Mouse (Mus musculus): Measurements from ENCODE around the gene Csde1. TPM values are rescaled to one million over a fixed set of nuclear protein-coding genes. Genes with fewer than 3 reads are reported as not detected.

Csde1 gene
- 26.7 and 28.0 TPM in 2 replicates for polyA plus RNA-seq (2012; rRNA removed)

DNA sequence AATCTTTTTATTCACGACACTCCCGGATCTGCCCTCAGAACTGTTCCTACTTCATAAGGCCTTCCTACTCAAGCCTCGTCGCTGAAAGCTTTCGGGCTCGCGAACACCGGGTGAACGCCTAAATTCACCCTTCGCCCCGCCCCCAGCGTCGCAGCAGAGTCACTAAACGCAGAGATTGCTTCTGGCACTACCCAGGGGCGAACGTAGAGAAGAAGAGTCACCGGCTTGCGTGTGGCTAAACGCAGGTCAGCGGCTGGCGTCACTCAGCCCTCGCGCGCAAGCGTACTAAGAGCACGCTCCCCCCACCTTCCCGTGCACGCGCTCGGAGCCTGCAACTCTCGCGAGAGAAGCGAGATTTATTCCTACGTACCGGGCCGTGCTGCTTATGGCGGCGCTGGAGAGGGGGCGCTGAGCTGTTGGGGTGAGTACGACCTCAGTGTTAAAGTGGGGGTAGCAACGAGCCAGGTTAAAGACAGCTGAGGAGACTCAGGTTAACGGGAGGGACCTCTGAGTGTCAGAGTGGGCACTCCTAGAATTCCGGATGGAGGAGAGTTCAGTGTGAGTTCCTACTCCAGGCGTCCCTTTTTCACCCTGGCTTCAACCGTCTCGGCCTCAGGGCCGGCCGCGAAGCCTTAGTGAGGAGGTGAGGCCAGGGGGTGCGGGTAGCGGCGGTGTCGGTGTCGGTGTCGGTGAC lies at the start of gene Csde1:
Gene Csde1 (plus strand): TSS at position 178 of the 694 bp plus-strand sequence.
- peak; percentile 92 for DNase-seq (ENCODE audit: low read depth, low spot score)
- under 1% methylated on average over 55 of the region's 55 CpGs for WGBS

DNA sequence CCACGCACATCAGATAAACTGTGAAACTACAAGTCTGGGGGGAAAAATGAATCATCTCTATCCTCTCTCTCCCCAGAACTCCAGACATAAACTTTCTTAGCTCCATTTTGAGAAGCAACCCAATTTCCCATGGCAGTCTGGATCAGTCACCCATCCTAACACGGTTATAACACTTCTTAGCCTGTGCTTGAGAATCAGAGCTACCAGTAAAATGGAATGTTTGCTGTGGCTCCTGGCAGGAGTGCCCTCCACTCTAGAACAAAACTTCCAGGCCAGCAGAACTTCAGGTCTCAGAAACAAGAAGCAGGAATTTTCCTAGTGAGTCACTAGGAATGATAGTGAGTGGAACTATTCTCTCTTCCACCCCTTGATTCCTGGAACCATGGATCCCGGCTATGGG lies 49.7 kb upstream of the Csde1 start:
- 62% methylated on average over 3 of the region's 3 CpGs for WGBS
- no peak for DNase-seq (ENCODE audit: low read depth, low spot score)

DNA sequence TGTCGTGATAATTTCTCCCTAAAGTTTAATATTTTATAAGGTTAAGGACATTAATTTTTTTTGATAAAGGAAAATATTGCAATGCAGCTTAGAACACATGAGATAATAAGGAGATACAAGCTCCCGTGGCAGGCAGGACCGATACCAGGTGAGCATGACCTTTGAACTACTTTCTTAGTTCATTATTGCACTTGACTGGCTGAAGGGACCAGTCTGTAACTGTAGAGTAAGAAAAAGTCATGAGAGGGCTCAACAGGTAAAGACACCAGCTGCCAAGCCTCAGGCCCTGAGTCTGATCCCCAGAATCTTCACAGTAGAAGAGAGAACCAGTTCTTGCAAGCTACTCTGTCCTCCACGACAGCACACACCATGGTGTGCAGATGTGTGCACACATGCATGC lies 43.3 kb upstream of the Csde1 start:
- WGBS = 40% methylated on average over 4 of the region's 4 CpGs
- DNase-seq (ENCODE audit: low read depth, low spot score) = no peak

DNA sequence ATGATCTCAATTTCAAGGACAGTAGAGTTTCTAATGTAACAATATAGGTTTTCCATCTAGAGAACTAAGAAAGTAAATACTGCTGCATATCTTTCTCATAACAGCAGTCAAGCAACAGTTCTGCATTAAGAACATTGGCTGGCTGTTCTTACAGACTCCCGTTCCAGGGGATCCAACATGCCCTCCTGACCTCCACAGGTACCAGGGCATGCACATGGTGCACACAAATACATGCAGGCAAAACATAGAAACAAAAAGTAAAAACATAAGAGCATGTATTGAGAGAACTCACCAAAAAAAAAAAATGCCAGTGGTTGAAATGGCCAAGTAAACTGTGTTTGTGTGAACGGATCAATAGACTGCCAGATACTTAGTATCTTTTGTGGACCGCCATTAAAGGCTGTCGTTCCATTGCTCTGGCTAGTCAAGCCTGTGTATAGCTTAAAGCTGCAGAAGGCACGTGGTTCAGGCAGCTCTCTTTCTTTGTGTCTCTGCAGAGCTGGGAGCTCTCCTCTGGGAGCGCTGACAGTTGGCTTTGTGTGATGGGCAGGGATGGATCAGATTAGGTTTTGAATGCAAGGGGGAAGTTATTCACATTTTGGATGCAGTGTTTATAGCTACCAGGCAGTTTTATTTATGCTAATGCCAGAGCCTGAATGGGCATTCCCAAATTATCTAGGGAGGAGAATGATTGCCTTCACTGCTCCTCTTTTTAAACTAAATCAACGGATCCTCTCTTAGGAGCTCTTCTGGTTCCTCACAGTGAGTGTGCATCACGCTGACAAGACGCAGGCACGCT lies 40.5 kb upstream of the Csde1 start:
- WGBS = 61% methylated on average over 10 of the region's 10 CpGs
- no peak for DNase-seq (ENCODE audit: low read depth, low spot score)

DNA sequence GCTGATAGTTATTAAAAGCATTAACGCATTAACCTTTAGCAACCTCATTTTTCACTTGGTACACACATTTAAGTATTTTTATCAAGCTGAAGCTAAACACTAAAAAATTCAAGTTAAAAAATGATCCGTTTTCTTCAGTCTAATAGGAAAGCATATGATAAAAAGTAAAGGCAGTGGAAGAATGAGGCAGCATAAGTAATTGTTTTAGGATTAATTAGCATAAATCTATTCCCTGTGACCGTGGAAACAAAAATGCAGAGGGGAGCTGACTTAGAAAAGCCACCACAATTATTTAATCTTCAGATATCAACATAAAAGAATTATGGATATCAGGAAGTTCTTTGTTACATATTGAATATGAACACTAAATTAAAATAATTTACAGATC lies 39.9 kb upstream of the Csde1 start:
- DNase-seq (ENCODE audit: low read depth, low spot score) = no peak
- 69% methylated on average over 3 of the region's 3 CpGs for WGBS

GRCm38 (mm10) chr3:102991041-102991440 lies 29.2 kb upstream of the Csde1 start:
- 85% methylated on average over 8 of the region's 8 CpGs for WGBS

DNA sequence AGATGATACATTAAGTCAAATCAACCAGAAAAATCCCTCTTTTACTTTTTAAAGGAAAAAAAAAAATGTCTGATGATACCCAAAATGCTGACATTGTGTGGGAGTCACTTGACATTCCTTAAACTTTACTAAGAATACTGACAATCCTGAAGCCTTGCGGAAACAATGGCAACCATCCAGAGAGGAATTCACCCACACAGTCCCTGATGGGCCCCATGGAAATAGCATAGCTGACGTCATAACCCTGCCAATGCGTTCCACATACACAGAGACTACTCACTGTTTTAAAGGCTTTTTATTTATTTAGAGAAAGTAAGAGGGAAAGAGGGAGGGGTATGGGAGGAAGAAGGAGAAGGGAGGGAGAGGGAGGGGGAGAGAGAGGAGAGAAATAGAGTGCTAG lies 27.3 kb upstream of the Csde1 start:
- 10% methylated on average over 3 of the region's 3 CpGs for WGBS
- no peak for DNase-seq (ENCODE audit: low read depth, low spot score)

More at GRCm38 (mm10) chr3:102991041-102991440, 29.2 kb upstream of the Csde1 start:
- DNase-seq (ENCODE audit: low read depth, low spot score) = no peak

GRCm38 (mm10) chr3:102995233-102995604 lies 25.0 kb upstream of the Csde1 start:
- no peak for DNase-seq (ENCODE audit: low read depth, low spot score)
- WGBS = 32% methylated on average over 7 of the region's 7 CpGs

GRCm38 (mm10) chr3:102995605-102996321 lies 24.5 kb upstream of the Csde1 start, which contains the start of gene Sike1:
Sike1 (plus strand) TSS chr3:102995708.
- DNase-seq (ENCODE audit: low read depth, low spot score) = peak; percentile 92
- under 1% methylated on average over 60 of the region's 60 CpGs for WGBS

DNA sequence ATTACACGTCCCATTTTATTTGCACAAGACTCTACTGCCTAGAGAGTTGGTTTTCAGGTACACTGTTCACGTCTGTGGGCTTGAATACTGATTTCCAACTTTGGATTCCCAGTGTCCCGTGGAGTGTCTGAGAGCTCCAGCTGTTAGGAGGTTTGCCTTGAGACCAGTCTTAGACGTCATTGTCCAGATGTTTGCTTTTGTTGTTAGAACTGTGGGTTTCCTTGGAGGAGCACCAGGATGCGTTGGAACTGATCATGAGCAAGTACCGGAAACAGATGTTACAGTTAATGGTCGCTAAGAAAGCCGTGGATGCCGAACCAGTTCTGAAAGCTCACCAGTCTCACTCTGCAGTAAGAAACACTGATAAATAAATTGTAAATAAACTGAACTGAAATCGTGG lies 23.2 kb upstream of the Csde1 start:
- WGBS = 18% methylated on average over 10 of the region's 10 CpGs
- DNase-seq (ENCODE audit: low read depth, low spot score) = no peak

DNA sequence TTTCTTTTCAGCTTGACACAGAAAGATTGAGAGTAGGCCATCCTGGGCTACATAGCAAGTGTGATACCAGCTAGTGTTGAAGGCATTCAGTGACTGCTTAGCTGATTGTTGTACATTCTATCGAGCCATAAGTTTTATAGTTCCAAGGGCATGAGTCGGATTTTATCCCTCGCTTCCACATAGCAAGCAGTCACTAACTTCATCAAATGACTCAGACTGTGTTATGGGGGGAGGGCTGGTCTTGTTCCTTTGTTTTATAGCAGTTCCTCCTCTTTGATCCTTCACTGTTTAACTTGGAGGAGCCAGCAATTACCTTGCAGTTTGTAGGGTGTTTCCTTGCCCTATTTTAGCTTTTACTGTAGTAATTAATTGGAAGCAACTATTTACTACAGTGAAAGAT lies 22.6 kb upstream of the Csde1 start:
- WGBS = 19% methylated on average over 3 of the region's 3 CpGs
- DNase-seq (ENCODE audit: low read depth, low spot score) = peak; percentile 70

- 94% methylated on average over 7 of the region's 7 CpGs for WGBS
- no peak for DNase-seq (ENCODE audit: low read depth, low spot score)
Measured at GRCm38 (mm10) chr3:103001595-103001994, 18.6 kb upstream of the Csde1 start.

- DNase-seq (ENCODE audit: low read depth, low spot score) = no peak
- WGBS = 83% methylated on average over 2 of the region's 2 CpGs
Measured at GRCm38 (mm10) chr3:103017350-103017749, 2.9 kb upstream of the Csde1 start.

GRCm38 (mm10) chr3:103019462-103019861 lies 764 bp upstream of the Csde1 start:
- 40% methylated on average over 2 of the region's 2 CpGs for WGBS
- DNase-seq (ENCODE audit: low read depth, low spot score) = no peak

DNA sequence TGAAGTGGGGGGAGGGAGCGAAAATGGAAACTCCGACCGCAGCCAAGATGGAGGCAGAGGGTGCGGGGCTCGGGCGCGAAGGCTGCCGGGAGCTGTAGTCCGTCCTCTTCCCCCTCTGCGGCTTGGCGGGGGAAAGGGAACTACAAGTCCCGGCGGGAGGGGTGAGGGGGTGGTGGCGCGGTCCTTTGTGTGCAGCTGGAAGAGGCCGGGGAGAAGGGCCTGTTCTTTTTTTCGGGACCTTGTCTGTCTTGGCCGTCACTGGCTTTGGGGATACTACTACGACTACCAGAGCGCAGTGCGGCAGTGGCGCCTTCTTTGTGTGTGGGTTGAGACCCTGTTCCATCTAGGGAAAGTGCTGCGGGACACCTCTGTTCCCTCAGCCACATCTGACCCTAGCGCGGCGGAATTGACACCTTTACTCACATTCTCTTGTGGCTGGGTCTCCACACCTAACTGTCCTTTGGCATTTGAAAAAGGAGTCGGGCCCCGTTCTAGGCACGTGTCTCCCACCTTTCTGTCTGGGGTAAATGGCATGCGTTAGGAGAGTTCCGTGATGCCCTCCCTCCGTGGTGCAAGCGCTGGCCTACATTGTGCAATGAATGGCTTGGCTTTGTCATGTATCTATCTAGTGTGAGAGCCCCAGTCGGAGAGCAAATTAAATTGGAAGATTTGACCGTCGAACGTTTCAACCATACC lies 865 bp downstream of the Csde1 start:
- no peak for DNase-seq (ENCODE audit: low read depth, low spot score)
- under 1% methylated on average over 37 of the region's 37 CpGs for WGBS

- WGBS = 63% methylated on average over 1 of the region's 1 CpGs
- DNase-seq (ENCODE audit: low read depth, low spot score) = no peak
Measured at GRCm38 (mm10) chr3:103026174-103026573, 5.9 kb downstream of the Csde1 start.

DNA sequence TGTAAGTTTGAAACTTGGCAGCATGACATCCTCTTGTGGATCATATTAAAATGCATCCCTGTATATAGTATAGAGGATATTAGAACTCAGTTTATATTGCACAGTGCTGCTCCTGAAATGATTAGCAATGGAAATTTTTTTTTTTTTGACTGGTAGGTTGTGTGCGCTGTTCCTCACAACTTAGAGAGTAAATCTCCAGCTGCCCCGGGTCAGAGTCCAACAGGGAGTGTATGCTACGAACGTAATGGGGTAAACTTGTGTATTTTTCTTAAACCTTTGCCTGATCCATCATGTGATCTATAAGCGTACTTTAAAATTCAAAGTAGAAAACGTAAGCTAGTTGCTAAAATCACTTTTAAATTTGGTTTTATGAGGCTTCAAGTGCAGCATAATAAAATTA lies 20.1 kb downstream of the Csde1 start:
- 43% methylated on average over 6 of the region's 6 CpGs for WGBS
- DNase-seq (ENCODE audit: low read depth, low spot score) = no peak

DNA sequence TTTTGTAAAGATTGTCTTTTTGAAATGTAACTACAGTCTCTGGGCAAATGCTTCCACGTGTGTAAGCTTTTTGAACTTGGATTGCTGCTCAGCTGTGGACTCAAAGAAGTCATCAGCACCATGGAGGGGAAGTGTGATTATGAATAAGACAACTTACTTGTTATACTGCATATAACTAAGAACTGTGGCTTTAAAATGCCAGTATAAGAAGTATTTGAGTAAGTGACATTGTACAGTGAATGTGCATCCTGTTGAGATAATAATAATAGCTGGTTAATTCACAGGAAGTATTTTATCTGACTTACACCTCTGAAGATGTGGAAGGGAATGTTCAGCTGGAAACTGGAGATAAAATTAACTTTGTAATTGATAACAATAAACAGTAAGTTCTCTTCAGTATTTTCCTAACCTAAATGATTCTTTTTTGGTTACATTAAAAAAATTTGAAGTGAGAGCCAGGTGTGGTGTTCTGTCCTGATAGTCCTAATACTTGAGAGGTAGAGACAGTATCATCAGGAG lies 20.7 kb downstream of the Csde1 start:
- WGBS = 62% methylated on average over 1 of the region's 1 CpGs
- no peak for DNase-seq (ENCODE audit: low read depth, low spot score)

GRCm38 (mm10) chr3:103056016-103056595 lies 35.9 kb downstream of the Csde1 start:
- WGBS = 80% methylated on average over 5 of the region's 5 CpGs
- no peak for DNase-seq (ENCODE audit: low read depth, low spot score)
